Mouse (Mus musculus) lung, embryonic 14.5 days (tissue): ENCODE data around the gene Smad6. TPM values are rescaled to one million over a fixed set of nuclear protein-coding genes. Genes with fewer than 3 reads are reported as not detected.

Source experiments
- ATAC-seq: fragments of 200-750 bp; cut with Nextera tagmentation; 2 replicates; pipeline ENCODE4 v1.8.0; 2017; ENCODE audit warnings: mild to moderate bottlenecking, moderate TSS enrichment, moderate library complexity; ENCODE audit not compliant: insufficient read depth
- DNase-seq: peaks from one replicate; pipeline ENCODE4 v3.0.0-alpha.2; 2015
- H3K27ac ChIP-seq: fragments of 300-500 bp; sonication (generic); 2 replicates; pipeline ENCODE4 v1.5.1; 2014; ENCODE audit warnings: low read depth, mild to moderate bottlenecking, moderate library complexity
- H3K27me3 ChIP-seq: fragments of 300-500 bp; sonication (generic); 2 replicates; pipeline ENCODE4 v1.6.1; 2014; ENCODE audit warnings: low read length, control low read depth; ENCODE audit not compliant: insufficient read depth
- H3K36me3 ChIP-seq: fragments of 300-500 bp; sonication (generic); 2 replicates; pipeline ENCODE4 v1.6.1; 2014; ENCODE audit warnings: control low read depth; ENCODE audit not compliant: insufficient read depth
- H3K4me1 ChIP-seq: fragments of 300-500 bp; sonication (generic); 2 replicates; pipeline ENCODE4 v1.6.1; 2014; ENCODE audit warnings: antibody characterized with exemption, control low read depth; ENCODE audit not compliant: insufficient read depth
- H3K4me2 ChIP-seq: fragments of 300-500 bp; sonication (generic); 2 replicates; pipeline ENCODE4 v1.6.1; 2014; ENCODE audit warnings: mild to moderate bottlenecking
- H3K4me3 ChIP-seq: fragments of 300-500 bp; sonication (generic); 2 replicates; pipeline ENCODE4 v1.5.1; 2014; ENCODE audit warnings: low read depth, low read length
- H3K9ac ChIP-seq: fragments of 300-500 bp; sonication (generic); 2 replicates; pipeline ENCODE4 v1.6.1; 2014
- H3K9me3 ChIP-seq: fragments of 300-500 bp; sonication (generic); 2 replicates; pipeline ENCODE4 v1.6.1; 2016; ENCODE audit warnings: low read depth, low read length, control low read depth
- CTCF ChIP-seq: IDR thresholded peaks from 2 replicates; pipeline ENCODE4 v1.5.1; 2016; ENCODE audit warnings: antibody characterized with exemption, low read depth
- WGBS: fragments of 180-500 bp; shearing (Covaris S2); extraction: QIAGEN DNeasy Blood & Tissue Kit; methylation state at CpG from one replicate; pipeline ENCODE4 v1.1.7; 2014; 5-methylcytosine and 5-hydroxymethylcytosine counted together
- polyA plus RNA-seq: library from polyadenylated mRNA; unstranded; fragments of >200 nt; fragmentation: Nextera tagmentation; extraction: Ambion mirVana; gene quantifications from 2 replicates; pipeline ENCODE4 v1.2.1, GENCODE M21; 2014

The Smad6 gene
- polyA plus RNA-seq, 1 experiment from 2014 or later = 15.3 TPM

DNA sequence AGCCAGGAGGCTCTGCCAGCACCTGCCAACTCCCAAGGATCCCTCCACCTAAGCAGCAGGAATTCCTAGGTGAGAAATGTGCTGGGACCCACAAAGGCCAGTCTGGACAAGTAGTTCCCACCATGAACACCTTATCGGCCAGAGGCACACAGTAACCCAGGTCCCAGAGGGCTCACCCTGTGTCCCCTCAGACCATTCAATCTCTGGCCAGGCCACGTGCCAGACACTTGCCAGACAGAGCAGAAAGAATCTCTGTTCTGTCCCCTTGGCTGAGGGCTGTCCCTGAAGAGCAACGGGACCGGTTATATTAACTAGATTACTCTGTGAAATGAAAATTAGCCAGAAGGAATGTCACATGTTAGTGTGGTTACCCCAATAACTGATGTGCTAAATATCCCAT is 39.9 kb downstream of the Smad6 start:
- Histone ChIP-seq H3K9ac (no peak overlapping the region), H3K4me1 (peaks cover 48% of the 10 kb centered on the region), H3K27me3 (no peaks in the 10 kb centered on the region), H3K4me2 (no peak overlapping the region), H3K9me3 (no peaks in the 10 kb centered on the region), H3K27ac (0 out of 2 replicates have a peak overlapping the region, but pooled peaks have one; percentile 42), H3K36me3 (peaks cover 23% of the 10 kb centered on the region), H3K4me3 (no peak overlapping the region)
- no peak for DNase-seq
- TF ChIP-seq CTCF = no peak
- 61% methylated on average over 4 of the region's 4 CpGs for WGBS
- ATAC-seq = no peak

DNA sequence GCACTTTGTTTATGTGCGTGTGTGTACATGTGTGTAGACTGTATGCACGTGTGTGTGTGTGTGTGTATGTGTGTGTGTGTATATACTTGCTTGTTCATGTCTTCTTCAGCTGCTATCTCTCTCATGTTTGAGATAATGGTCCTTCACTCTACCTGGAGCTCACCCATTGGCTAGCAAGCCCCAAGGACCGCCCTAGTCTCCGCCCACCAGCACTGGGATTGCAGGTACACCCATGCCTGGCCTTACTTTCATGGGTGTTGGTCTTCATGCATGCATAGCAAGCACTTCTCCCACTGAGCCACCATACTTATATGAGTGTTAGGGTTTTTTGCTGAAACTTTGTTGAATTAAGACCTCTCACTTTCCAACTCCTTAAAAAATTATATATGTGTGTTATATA is 40.5 kb downstream of the Smad6 start:
- Histone ChIP-seq H3K36me3 (peaks cover 19% of the 10 kb centered on the region; the same call in 1 of the 2 replicates), H3K4me1 (peaks cover 50% of the 10 kb centered on the region), H3K4me2 (no peak overlapping the region), H3K27me3 (no peaks in the 10 kb centered on the region), H3K9me3 (no peaks in the 10 kb centered on the region), H3K9ac (no peak overlapping the region), H3K27ac (peak overlapping the region; percentile 62; the same call in 1 of the 2 replicates), H3K4me3 (no peak overlapping the region)
- no peak for TF ChIP-seq CTCF
- ATAC-seq (no peak), DNase-seq (no peak)
- 66% methylated on average over 4 of the region's 4 CpGs for WGBS

- H3K4me3 ChIP-seq = no peak overlapping the region
- peak overlapping the region; percentile 38 for H3K4me2 ChIP-seq
- ATAC-seq (peak; percentile 43), DNase-seq (peak; percentile 51)
- H3K9me3 ChIP-seq = no peaks in the 10 kb centered on the region
- no peaks in the 10 kb centered on the region for H3K27me3 ChIP-seq
- H3K4me1 ChIP-seq = peaks cover 57% of the 10 kb centered on the region
- H3K27ac ChIP-seq = peak overlapping the region; percentile 79
- 0 out of 2 replicates have a peak overlapping the region, but pooled peaks have one; percentile 24 for H3K9ac ChIP-seq
- peaks cover 19% of the 10 kb centered on the region; the same call in 1 of the 2 replicates for H3K36me3 ChIP-seq
- no peak for TF ChIP-seq CTCF
- WGBS = 11% methylated on average over 18 of the region's 18 CpGs
Observed at GRCm38 (mm10) chr9:63980179-63981086, 41.4 kb downstream of the Smad6 start.

GRCm38 (mm10) chr9:63979275-63979674 is 42.6 kb downstream of the Smad6 start:
- no peak overlapping the region for H3K4me2 ChIP-seq
- DNase-seq (no peak), ATAC-seq (no peak)
- H3K27me3 ChIP-seq = no peaks in the 10 kb centered on the region
- WGBS = 80% methylated on average over 2 of the region's 2 CpGs
- no peak overlapping the region; the same call in 1 of the 2 replicates for H3K27ac ChIP-seq
- TF ChIP-seq CTCF = no peak
- peaks cover 53% of the 10 kb centered on the region for H3K4me1 ChIP-seq
- no peak overlapping the region for H3K9ac ChIP-seq
- H3K9me3 ChIP-seq = no peaks in the 10 kb centered on the region
- no peak overlapping the region for H3K4me3 ChIP-seq
- H3K36me3 ChIP-seq = peaks cover 15% of the 10 kb centered on the region; the same call in 1 of the 2 replicates

- TF ChIP-seq CTCF = no peak
- peaks cover 15% of the 10 kb centered on the region; the same call in 1 of the 2 replicates for H3K36me3 ChIP-seq
- no peak overlapping the region for H3K27ac ChIP-seq
- ATAC-seq = no peak
- H3K4me3 ChIP-seq = no peak overlapping the region
- H3K9me3 ChIP-seq = no peaks in the 10 kb centered on the region
- DNase-seq = no peak
- H3K4me2 ChIP-seq = no peak overlapping the region
- H3K9ac ChIP-seq = no peak overlapping the region
- H3K4me1 ChIP-seq = peaks cover 54% of the 10 kb centered on the region
- 53% methylated on average over 7 of the region's 7 CpGs for WGBS
- H3K27me3 ChIP-seq = no peaks in the 10 kb centered on the region
Observed at GRCm38 (mm10) chr9:63978682-63979081, 43.2 kb downstream of the Smad6 start.

DNA sequence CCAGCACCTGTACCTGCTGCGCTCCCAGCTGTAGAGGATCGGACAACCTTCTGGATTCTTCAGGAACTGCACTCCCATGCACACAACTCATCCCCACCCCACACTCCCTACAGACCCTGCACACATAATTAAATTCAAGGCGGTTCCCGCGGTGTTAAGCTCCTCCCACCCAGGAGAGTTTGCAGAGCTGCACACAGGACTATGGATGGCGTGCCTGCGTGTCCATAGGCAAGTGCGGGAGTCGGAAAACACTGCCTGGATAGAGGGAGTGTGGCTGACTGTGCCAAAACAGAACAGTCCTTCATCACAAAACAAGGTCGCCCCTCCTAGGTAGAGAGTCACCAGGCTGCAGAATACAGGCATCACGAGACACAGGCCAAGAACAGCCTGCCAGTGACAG is 45.9 kb downstream of the Smad6 start:
- no peak for TF ChIP-seq CTCF
- Histone ChIP-seq H3K36me3 (peaks cover 14% of the 10 kb centered on the region), H3K9ac (no peak overlapping the region; the same call in 1 of the 2 replicates), H3K4me1 (peaks cover 57% of the 10 kb centered on the region), H3K4me3 (no peak overlapping the region), H3K9me3 (no peaks in the 10 kb centered on the region), H3K27ac (peak overlapping the region; percentile 46; the same call in 1 of the 2 replicates), H3K27me3 (no peaks in the 10 kb centered on the region), H3K4me2 (no peak overlapping the region)
- DNase-seq (no peak), ATAC-seq (peak; percentile 16; the same call in 1 of the 2 replicates)
- 43% methylated on average over 11 of the region's 11 CpGs for WGBS
